In genomic region chr9:67213275-67213674, GRCm38 (mm10) we compare ENCODE assay signal across 8 mouse cellular contexts.
DNase-seq lines count a peak whose midpoint lies in the region; ATAC-seq lines count a peak whose summit lies in the region.

No protein-coding gene starts in this region.

- H3K9ac ChIP-seq in hindbrain, embryonic 11.5 days (ENCODE audit: low read depth, low read length): no peak overlapping the region
- H3K9ac ChIP-seq in hindbrain, embryonic 16.5 days (ENCODE audit: low read depth, low read length): no peak overlapping the region

- H3K4me1 ChIP-seq in hindbrain, embryonic 11.5 days (replicated peaks; ENCODE audit: control insufficient read depth, insufficient read depth, low read length): no peaks in the 10 kb centered on the region
- H3K4me1 ChIP-seq in hindbrain, embryonic 16.5 days (ENCODE audit: control insufficient read depth, insufficient read depth, low read depth, low read length): no peaks in the 10 kb centered on the region

- peak; percentile 68 for DNase-seq in hindbrain, embryonic 11.5 days (ENCODE audit: low spot score)
- peak; percentile 17 for DNase-seq in cerebellum, adult 9-11 months
- DNase-seq in gastrocnemius, postnatal 10 days: peak; percentile 84
- DNase-seq in kidney, adult 18-20 months: peak; percentile 84
- peak; percentile 64 to 67 for DNase-seq in left cerebral cortex, postnatal 36 days (ENCODE audit: low spot score in 2 of 2)
- peak; percentile 53 for DNase-seq in ovary, postnatal 10 days (ENCODE audit: low spot score)
- peak; percentile 55 for DNase-seq in urinary bladder, adult 2 months (ENCODE audit: low spot score)

- H3K4me3 ChIP-seq in hindbrain, embryonic 11.5 days (ENCODE audit: low read depth, low read length): no peak overlapping the region
- no peak overlapping the region for H3K4me3 ChIP-seq in hindbrain, embryonic 16.5 days (ENCODE audit: low read length)

- no peak overlapping the region for H3K27ac ChIP-seq in hindbrain, embryonic 11.5 days (ENCODE audit: low read depth, low read length)
- no peak overlapping the region for H3K27ac ChIP-seq in hindbrain, embryonic 16.5 days (ENCODE audit: low read depth, low read length)

- WGBS in hindbrain, embryonic 11.5 days: 68% methylated on average over 6 of the region's 6 CpGs
- 64% methylated on average over 6 of the region's 6 CpGs for WGBS in hindbrain, embryonic 16.5 days

- no peak overlapping the region for H3K4me2 ChIP-seq in hindbrain, embryonic 11.5 days (replicated peaks; ENCODE audit: low read depth, low read length)
- H3K4me2 ChIP-seq in hindbrain, embryonic 16.5 days (ENCODE audit: low read length): no peak overlapping the region

- no peaks in the 10 kb centered on the region for H3K27me3 ChIP-seq in hindbrain, embryonic 11.5 days (ENCODE audit: control insufficient read depth, insufficient read depth, low read length)
- H3K27me3 ChIP-seq in hindbrain, embryonic 16.5 days (replicated peaks; ENCODE audit: control insufficient read depth, insufficient read depth, low read length): no peaks in the 10 kb centered on the region

- intact Hi-C loops in left cerebral cortex, postnatal 36 days (cut with DNase I): loop anchor here (1.0 kb wide), 1 partner anchor 168 kb away; no protein-coding TSS in a partner anchor

- no peaks in the 10 kb centered on the region for H3K36me3 ChIP-seq in hindbrain, embryonic 11.5 days (ENCODE audit: control insufficient read depth, insufficient read depth, low read length)
- no peaks in the 10 kb centered on the region for H3K36me3 ChIP-seq in hindbrain, embryonic 16.5 days (ENCODE audit: control insufficient read depth, insufficient read depth, low read length)

- no peak for ATAC-seq in hindbrain, embryonic 11.5 days (ENCODE audit: low FRiP score)
- no peak for ATAC-seq in hindbrain, embryonic 16.5 days

- no peaks in the 10 kb centered on the region for H3K9me3 ChIP-seq in hindbrain, embryonic 11.5 days (ENCODE audit: control insufficient read depth, low read length)
- no peaks in the 10 kb centered on the region for H3K9me3 ChIP-seq in hindbrain, embryonic 16.5 days (ENCODE audit: control insufficient read depth, low read length)

Comparison
In these comparisons a context has a peak if more than half of its experiments do, and no peak if none do; other contexts are left out.
1. DNase-seq: peak in every context shown above with its lines; median percentile 84 in gastrocnemius, postnatal 10 days; 84 in kidney, adult 18-20 months; 68 in hindbrain, embryonic 11.5 days; 66 in left cerebral cortex, postnatal 36 days; 55 in urinary bladder, adult 2 months; 53 in ovary, postnatal 10 days; 17 in cerebellum, adult 9-11 months.